Mouse (Mus musculus) mouse embryonic stem cell (cell line): ENCODE results near the gene Sfn.

Experiments
- in situ Hi-C, 2 experiments: fragments of 300-500 bp; cut with MboI; formaldehyde crosslinking; loops; 1 replicate in 1 of 2; 3 replicates in 1 of 2; pipeline ENCODE4 v1.14.3; 2019 to 2020; ENCODE audit warnings: low sequenced_read_pairs in 2 of 2, low pct_unique_long_range_greater_than_20kb in 1 of 2, mixed read lengths in 1 of 2; ENCODE audit not compliant: unreplicated experiment in 1 of 2

The Sfn gene

GRCm38 (mm10) chr4:133625621-133626071 is 23.7 kb upstream of the Sfn start:
- in situ Hi-C loops: no loop called here

GRCm38 (mm10) chr4:133624830-133625229 is 22.9 kb upstream of the Sfn start:
- in situ Hi-C loops: no loop called here

GRCm38 (mm10) chr4:133622161-133622695 is 20.3 kb upstream of the Sfn start:
- in situ Hi-C loops: no loop called here

GRCm38 (mm10) chr4:133620668-133621067 is 18.7 kb upstream of the Sfn start:
- in situ Hi-C loops: no loop called here

GRCm38 (mm10) chr4:133619473-133620136 is 17.6 kb upstream of the Sfn start:
- in situ Hi-C loops: no loop called here

- in situ Hi-C loops: no loop called here
Measured at GRCm38 (mm10) chr4:133617936-133618335, 16.0 kb upstream of the Sfn start.

- in situ Hi-C loops: no loop called here
Measured at GRCm38 (mm10) chr4:133615416-133615815, 13.4 kb upstream of the Sfn start.

- in situ Hi-C loops: no loop called here
Measured at GRCm38 (mm10) chr4:133614274-133614761, 12.3 kb upstream of the Sfn start.

- in situ Hi-C loops: no loop called here
Measured at GRCm38 (mm10) chr4:133613867-133614266, 11.9 kb upstream of the Sfn start.

- in situ Hi-C loops: no loop called here
Measured at GRCm38 (mm10) chr4:133613026-133613425, 11.1 kb upstream of the Sfn start.

GRCm38 (mm10) chr4:133612416-133612815 is 10.4 kb upstream of the Sfn start:
- in situ Hi-C loops: no loop called here

GRCm38 (mm10) chr4:133611815-133612214 is 9.8 kb upstream of the Sfn start:
- in situ Hi-C loops: no loop called here

GRCm38 (mm10) chr4:133609719-133610118 is 7.8 kb upstream of the Sfn start:
- in situ Hi-C loops: no loop called here

- in situ Hi-C loops: no loop called here
Measured at GRCm38 (mm10) chr4:133607284-133607683, 5.3 kb upstream of the Sfn start.

- in situ Hi-C loops: no loop called here
Measured at GRCm38 (mm10) chr4:133605330-133605729, 3.4 kb upstream of the Sfn start.

- in situ Hi-C loops: no loop called here
Measured at GRCm38 (mm10) chr4:133604856-133605255, 2.9 kb upstream of the Sfn start.

- in situ Hi-C loops: no loop called here
Measured at GRCm38 (mm10) chr4:133604175-133604574, 2.2 kb upstream of the Sfn start.

GRCm38 (mm10) chr4:133603056-133603455 is 1.1 kb upstream of the Sfn start:
- in situ Hi-C loops: no loop called here

- in situ Hi-C loops: no loop called here
Measured at GRCm38 (mm10) chr4:133600306-133600705, 1.7 kb downstream of the Sfn start.

GRCm38 (mm10) chr4:133599571-133600073 is 2.3 kb downstream of the Sfn start:
- in situ Hi-C loops: loop anchor here (5.0 to 10.0 kb wide), 2 partner anchors 45 to 48 kb away; no protein-coding TSS in a partner anchor
